Mouse (Mus musculus): Measurements from ENCODE around the gene Ssh3. TPM values are rescaled to one million over a fixed set of nuclear protein-coding genes. Genes with fewer than 3 reads are reported as not detected.
A peak's percentile ranks its signal among the peaks of the same experiment; 100 is the strongest.

The Ssh3 gene
- 2.2 and 16.8 TPM in 2 replicates for total RNA-seq (2015; ENCODE audit: low replicate concordance)
- total RNA-seq (2017; ENCODE audit: low replicate concordance), result 0.90 and 5.2 TPM in 2 replicates

GRCm38 (mm10) chr19:4268566-4269361 is at the start of gene Ssh3:
Gene Ssh3 (minus strand): TSS chr19:4269180.
- ATAC-seq (replicated peaks; ENCODE audit: low FRiP score, poor library complexity, severe bottlenecking), result peak; percentile 72

GRCm38 (mm10) chr19:4317181-4317580 is 48.2 kb upstream of the Ssh3 start:
- ATAC-seq (replicated peaks; ENCODE audit: low FRiP score, poor library complexity, severe bottlenecking), result no peak

GRCm38 (mm10) chr19:4315223-4315944 is 46.4 kb upstream of the Ssh3 start:
- ATAC-seq (replicated peaks; ENCODE audit: low FRiP score, poor library complexity, severe bottlenecking), result 0 out of 2 replicates have a peak, but pooled peaks have one; percentile 35

DNA sequence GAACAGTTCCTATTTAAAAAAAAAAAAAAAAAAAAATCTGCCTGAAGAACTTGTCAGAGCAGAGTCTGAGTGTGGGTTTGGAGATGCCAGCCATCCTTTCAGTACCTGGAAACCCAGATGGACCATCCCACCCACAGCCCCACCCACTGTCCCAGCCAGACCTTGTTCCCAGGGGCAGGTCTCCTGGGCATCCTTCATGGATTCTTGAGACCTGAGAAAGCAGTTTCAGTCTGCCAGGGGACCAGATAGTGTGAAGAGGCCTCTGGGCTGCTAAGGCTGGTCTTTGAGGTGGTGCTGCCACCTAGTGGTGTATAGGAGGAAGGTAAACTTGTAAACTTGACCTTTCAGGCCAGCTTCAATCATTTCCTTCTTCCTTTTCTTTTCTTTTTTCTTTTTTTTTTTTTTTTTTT is 40.8 kb upstream of the Ssh3 start:
- peak; percentile 40; the same call in 1 of the 2 replicates for ATAC-seq (replicated peaks; ENCODE audit: low FRiP score, poor library complexity, severe bottlenecking)

- no peak for ATAC-seq (replicated peaks; ENCODE audit: low FRiP score, poor library complexity, severe bottlenecking)
Observed at GRCm38 (mm10) chr19:4309302-4309701, 40.3 kb upstream of the Ssh3 start.

DNA sequence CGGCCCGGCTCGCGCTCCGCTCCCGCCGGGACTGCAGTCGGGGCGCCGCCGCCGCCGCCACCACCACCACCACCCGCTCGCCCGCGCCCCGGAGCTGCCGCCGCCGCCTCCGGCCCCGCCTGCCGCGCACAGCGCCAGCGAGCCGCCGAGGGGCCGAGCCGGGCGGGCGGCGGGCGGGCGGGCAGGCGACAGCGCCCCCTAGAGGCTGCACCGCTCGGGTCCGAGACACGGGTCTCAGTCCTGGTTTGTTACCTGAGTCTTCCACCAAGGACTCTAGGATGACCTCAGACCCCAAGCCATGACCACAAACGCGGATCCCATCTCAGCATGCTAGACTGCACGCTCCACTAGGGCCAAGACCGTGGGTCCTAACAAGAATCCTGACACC is 37.2 kb upstream of the Ssh3 start, which contains the start of gene Grk2:
Grk2 (minus strand) TSS at position 33 of the 388 bp plus-strand sequence.
- ATAC-seq (replicated peaks; ENCODE audit: low FRiP score, poor library complexity, severe bottlenecking), result peak; percentile 71

- ATAC-seq (replicated peaks; ENCODE audit: low FRiP score, poor library complexity, severe bottlenecking), result peak; percentile 61
Observed at GRCm38 (mm10) chr19:4305491-4306189, 36.7 kb upstream of the Ssh3 start.

DNA sequence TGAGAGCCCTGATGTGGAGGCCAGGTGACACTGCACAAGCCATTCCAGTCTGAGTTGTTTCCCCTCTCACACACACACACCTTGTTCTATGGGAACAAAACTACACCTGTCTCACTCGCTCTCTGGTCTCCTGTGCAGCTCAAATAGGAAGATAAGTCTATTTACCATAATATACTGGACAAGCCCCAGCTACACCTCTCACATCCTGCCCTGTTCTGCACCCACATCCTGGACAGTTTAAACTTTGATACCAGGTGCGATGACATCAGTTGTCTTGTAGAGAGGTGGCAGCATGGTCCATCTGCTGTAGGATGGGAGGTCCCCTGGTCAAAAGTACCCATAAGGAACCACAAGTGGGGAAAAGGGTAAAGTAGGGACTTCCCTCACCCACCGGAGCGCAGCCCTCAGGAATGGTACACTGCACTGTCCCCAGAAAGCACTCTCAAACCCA is 35.9 kb upstream of the Ssh3 start:
- ATAC-seq (replicated peaks; ENCODE audit: low FRiP score, poor library complexity, severe bottlenecking), result no peak

DNA sequence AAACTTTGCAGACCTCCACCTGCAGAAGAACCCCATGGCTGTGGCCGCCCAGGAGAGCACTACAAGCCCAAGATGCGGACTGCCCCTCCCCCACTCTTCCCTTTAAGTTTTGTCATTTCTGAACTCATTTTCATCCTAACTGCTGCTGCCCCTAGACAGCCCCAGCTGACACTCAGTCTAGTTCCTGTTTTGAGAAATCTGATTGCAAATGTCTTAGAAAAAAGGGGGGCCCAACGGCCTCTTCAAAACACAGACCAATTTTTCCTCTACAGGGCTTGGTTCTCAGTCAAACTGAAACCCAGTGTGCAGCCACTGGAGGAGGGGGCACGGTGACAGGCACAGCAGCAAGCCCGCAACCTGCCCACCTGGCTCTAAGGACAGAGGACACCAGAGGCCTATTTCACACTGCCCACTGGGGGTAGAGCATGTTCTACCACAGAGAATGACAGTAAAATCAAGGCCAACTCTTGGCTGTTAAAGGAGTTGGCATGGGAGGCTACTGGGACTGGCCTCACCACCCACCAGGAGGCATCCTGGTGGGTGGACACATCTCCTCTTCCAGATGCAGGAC is 35.4 kb upstream of the Ssh3 start:
- ATAC-seq (replicated peaks; ENCODE audit: low FRiP score, poor library complexity, severe bottlenecking), result no peak

GRCm38 (mm10) chr19:4303640-4303995 is 34.6 kb upstream of the Ssh3 start:
- no peak for ATAC-seq (replicated peaks; ENCODE audit: low FRiP score, poor library complexity, severe bottlenecking)

DNA sequence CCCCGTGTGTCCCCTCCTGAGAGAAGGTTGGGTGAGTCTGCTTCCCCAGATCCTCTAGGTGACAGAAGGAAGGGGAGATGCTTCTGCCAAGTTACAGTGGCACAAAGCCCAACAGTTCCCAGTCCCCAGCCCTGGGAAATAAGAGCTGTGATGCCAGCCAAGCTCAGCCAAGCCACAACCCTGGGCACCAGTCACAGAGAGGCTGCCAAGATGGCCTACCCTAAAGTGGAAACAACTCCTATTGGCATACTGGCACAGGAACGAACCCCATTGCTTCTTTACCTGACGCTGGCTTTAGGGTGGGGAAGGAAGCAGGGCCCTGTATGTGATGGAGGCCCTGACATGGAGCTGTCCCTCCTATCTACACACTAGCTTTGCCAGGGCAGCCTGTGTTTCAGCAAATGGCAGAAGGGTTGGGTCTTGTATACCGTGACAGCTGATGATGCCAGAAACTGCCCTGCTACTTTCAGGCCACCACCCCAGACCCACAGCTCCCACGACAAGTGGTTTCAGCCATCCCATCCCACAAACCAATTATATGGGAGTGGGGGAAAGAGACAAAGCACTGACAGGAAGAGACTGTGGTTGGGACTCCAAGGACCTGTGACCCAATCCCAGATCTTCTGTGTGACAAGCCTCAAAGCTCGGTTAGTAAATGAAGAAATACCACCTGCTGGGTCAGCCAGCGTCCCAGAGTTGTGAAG is 34.1 kb upstream of the Ssh3 start:
- no peak for ATAC-seq (replicated peaks; ENCODE audit: low FRiP score, poor library complexity, severe bottlenecking)

DNA sequence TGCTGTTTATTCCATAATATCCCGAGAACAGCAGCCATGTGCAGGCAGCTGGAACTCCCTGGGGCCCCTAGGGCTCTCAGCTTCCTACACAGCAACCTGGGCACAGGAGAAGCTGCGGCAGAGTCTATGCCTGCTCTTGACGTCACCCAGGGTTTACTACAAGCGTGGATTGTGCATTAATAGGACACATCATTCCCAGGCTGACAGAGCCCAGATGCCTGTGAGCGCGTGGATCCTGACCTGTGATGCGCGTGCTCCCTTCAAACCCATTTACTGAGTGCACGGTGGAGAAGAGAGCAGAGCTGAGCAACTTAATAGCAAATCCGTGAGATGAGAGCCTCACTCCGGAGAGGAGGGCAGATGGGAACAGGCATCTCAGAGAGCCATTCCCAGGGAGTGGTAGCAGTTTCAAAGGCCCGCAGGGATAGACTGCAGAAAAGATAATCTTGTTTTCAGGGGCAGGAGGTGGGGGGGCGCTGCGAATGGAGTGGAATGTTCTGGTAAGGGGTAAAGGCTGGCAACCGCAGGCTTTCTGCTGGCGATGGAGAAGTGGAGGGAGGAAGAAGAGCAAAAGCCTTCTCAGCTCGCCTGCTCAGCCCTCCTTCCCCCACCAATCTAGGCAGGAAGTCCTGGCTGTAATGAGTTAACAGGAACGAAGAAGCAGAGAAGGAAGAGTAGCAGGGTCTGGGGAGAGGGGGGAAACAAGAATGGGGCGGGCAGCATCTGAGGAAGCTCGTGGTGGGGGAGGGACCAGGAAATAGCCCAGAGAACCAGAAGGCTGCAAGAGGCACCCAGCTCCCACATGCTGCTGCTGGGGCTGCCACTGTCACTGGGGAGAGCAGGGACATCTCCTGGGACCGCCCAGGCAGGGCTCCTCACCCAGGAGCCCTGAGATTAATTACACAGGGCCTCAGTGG is 33.0 kb upstream of the Ssh3 start:
- no peak for ATAC-seq (replicated peaks; ENCODE audit: low FRiP score, poor library complexity, severe bottlenecking)

DNA sequence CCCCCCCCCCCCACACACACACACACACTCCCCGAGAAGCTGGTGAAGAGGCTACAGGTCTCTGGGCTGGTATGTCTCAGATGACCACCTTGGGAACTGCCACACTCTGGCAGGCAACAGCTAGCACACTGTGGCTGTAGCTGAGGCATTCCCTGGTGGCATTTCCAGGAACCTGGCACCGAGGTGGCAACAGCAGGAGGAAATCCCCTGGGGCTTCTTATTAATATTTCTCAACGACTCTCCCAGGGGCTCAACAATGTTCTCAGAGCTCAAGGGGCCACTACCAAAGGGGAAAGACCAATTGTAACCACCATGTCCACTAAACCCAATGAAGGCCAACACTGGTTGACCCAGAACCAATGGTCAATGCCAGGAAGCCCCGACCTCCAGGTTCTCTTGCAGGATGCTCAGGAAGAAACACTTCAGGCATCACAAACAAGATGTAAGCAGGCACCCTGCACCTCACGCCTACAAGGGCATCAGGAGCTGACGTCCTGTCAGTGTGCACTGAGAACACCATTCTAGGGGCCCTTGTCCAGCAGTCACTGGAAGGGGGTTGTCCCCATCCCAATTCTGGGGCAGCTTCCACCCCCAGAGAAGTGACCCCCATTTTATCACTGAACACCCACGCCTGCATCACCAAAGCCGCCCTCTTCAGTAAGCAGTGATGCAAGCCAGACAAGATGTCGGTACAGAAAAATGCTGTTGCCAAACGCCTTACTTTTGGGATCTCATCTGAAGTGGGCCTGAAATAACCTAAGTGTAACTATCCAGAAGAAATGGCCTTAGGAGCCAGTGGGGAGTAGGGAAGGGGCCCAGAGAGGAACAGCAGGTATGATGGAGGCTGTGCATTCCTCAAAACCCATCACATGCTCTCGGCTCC is 32.1 kb upstream of the Ssh3 start:
- ATAC-seq (replicated peaks; ENCODE audit: low FRiP score, poor library complexity, severe bottlenecking), result no peak

DNA sequence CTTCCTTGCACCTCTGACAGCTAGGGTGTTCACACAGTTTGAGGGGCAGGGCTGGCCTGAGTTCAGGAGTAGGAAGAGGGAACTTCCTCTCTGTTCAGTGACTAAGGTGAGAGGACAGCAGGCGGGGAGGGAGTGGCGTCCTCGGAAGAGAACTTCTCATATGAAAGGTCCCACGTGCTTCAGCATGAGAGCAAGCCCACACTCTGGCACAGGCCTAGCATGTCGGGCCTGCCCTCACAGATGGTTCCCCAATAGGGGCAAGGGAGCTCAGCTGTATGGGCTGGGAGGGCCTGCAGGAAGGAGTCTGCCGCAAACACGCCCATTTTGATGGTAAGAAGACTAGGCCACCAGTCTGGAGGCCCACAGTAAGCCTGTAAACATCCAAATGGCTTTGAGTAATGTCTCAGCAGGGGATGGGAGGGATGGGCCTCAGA is 31.3 kb upstream of the Ssh3 start:
- no peak for ATAC-seq (replicated peaks; ENCODE audit: low FRiP score, poor library complexity, severe bottlenecking)

DNA sequence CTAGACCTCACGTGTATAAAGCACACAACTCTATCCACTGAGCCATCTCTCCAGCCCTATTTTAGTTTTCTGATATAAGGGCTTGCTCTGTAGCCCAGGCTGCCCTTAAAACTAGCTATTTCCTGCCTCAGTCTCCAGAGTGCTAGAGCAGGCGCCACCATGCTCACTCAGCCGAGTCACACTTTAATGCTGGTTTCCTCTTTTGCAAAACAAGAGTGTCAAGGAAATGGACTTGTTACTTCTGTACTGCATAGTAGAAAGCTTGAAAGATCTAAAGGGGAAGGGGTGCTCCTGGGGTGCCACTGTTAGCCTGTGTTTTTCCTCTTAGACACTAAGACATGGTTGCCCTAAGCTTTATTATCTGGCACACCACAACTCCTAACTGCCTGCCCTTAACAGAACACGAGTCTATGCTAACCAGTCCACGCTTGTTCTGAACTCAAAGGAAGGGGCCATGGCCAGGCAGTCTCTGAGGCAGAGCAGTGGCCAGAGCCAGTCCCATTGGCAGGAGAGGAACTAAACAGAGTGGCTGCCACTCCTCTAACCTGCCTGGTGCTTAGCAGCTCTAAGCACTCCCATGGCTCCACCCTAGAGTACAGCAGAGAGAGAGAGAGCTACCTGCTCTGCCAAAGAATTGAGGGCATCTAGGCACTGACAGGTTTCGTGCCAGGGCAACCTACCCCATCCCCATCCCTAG is 30.7 kb upstream of the Ssh3 start:
- no peak for ATAC-seq (replicated peaks; ENCODE audit: low FRiP score, poor library complexity, severe bottlenecking)

DNA sequence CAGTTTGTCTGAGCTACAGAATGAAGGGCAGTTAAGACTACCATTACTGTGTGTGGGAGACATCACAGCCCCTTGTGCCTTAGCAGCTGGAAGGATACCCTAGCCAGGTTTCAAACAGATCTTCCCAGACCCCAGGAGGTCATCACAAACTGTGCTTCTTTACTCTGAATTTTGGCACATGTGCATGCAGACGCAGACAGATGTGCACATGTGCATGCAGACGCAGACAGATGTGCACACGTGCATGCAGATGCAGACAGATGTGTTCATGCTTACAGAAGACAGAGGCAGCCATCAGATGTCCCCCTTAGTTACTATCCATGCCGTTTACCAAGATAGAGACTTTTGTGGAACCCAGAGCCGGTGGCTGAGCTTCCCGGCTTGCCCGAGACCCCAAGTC is 30.1 kb upstream of the Ssh3 start:
- ATAC-seq (replicated peaks; ENCODE audit: low FRiP score, poor library complexity, severe bottlenecking), result no peak
